Mouse (Mus musculus): ENCODE data around the gene Trpm8.

The Trpm8 gene

DNA sequence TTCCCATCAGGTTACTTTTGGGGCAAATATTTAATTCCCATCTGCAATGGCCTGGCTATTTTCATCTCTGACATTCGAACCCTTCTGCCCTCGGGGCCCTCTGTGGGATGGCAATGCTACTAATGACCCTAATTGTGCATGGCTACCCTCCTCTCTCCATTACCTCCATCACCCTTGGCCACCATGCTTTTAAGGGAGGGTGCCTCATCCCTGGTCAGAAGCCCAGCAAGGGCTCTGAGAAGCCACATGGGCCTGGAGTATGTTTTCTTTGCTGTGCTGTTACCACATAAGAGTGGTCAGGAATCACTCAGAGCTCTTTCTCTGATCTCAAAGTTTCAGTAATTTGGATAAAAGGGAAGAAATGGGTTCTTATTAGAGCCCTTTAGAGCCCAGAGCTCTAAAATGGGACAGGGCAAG is 22.1 kb downstream of the Trpm8 start:
- no peak for DNase-seq (ENCODE audit: extremely low read depth, low read depth, low spot score)

GRCm38 (mm10) chr1:88300301-88301050 is 23.0 kb downstream of the Trpm8 start:
- DNase-seq (ENCODE audit: extremely low read depth, low read depth, low spot score) = no peak

DNA sequence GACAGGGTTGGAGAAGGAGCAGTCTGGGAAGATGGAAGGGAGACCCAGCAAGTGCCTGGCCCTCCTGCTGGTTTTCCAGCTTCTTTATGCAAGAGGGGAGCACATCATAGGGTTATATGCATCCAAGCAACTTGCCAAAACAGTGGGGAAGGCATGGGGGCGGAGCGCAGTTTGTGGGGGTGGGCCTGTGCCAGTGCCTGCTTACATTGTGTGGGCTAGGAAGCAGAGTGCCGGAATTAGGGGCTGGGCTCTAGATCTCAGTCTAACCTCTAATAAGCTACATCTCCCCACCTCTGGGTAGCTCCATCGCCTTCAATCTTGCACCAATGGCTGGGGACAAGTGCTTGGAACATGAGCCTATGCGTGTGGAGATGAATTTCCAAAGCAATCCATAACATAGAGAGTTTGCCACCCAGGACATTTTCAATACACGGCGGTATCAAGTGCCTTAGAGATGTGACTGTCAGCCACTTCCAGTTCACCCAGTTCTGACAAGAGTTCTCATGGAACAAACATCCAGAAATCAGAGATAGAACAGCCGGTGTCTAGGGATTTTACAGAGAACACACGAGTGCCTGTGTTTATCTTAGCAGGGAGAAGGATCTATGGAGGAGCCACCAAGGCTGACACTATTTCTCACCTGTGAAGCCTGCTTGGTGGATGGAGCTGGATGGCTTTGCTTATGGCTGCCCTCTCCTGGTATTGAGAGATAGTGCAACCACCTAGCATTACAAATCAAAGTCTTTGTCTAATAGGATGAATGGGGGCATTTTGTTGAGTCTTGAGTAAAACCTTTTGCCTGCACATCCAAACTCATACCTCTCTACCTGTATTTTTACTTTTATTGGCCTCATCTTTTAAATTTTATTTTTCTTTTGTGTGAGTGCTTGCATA is 23.9 kb downstream of the Trpm8 start:
- DNase-seq (ENCODE audit: extremely low read depth, low read depth, low spot score) = no peak

- DNase-seq (ENCODE audit: extremely low read depth, low read depth, low spot score) = no peak
Measured at GRCm38 (mm10) chr1:88302057-88302740, 24.7 kb downstream of the Trpm8 start.

DNA sequence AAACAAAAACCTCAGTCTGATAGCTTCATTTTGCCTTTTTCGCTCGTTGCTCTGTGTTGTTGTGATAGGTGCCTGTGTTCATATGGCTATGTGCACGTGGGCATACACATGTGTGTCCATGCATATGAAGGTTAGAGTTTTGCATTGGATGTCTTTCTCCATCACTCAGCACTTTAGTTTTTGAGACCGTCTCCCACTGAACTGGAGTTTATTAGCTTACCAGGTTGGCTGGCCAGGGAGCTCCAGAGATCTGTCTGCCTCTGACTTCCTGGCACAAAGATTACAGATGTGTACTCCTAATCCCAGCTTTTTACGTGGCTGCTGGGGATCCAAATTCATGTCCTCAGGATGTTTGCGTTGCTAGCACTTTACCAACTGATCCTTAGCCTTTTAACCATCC is 26.3 kb downstream of the Trpm8 start:
- DNase-seq (ENCODE audit: extremely low read depth, low read depth, low spot score) = no peak

DNA sequence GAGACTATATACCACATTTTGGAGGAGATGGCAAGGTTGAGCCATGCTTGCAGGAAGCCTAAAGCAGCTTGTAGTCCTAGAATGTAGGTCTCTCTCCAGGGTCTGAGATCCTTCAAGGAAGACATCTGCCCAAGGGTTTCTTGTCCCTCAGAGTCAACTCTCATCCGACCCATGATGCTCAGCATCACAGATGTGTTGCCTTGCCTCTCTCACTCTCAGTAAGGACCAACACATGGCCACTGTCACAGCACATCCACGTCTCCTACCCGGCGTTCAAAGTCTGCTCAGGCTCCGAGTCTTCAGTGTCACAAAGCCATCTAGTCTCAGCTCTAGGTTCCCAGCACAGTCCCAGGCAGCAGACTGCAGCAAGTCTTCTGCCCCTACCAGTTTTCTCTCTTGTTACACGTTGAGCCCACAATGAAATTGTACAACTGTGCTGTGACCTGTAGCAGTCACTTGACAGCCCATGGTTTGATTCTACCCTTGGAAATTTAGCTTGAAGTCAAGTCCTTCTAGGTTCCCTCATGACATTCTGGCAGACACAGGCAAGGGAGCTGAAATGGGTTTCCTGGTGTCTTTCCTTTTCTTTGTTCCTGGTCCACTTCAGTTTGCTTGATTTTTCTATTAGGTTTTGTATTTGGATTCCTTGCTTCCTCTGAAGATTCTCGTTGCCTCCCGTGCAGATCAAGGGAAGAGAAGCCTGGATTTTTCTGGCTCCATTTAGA is 27.0 kb downstream of the Trpm8 start:
- DNase-seq (ENCODE audit: extremely low read depth, low read depth, low spot score) = no peak

GRCm38 (mm10) chr1:88305018-88305795 is 27.7 kb downstream of the Trpm8 start:
- DNase-seq (ENCODE audit: extremely low read depth, low read depth, low spot score) = no peak

GRCm38 (mm10) chr1:88306543-88306942 is 29.1 kb downstream of the Trpm8 start:
- DNase-seq (ENCODE audit: extremely low read depth, low read depth, low spot score) = no peak

DNA sequence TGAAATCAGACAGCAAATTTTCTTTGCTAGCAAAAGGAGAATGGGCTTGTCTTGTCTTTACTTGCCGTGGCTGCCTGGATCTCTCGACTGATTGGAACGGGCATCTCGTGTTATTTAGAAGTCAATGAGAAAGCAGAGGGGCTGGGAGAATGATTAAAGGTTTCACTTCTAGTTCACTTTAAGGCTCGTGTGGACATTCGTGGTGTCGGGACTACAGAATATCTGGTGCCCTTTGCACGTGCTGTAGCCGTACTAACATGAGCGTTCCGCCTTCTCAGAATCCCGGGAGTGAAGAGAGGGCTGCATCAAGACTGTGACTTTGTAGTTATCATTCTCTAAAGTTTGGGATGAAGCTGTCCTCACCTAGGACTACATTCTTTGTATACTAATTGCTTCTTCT is 29.7 kb downstream of the Trpm8 start:
- DNase-seq (ENCODE audit: extremely low read depth, low read depth, low spot score) = no peak

DNA sequence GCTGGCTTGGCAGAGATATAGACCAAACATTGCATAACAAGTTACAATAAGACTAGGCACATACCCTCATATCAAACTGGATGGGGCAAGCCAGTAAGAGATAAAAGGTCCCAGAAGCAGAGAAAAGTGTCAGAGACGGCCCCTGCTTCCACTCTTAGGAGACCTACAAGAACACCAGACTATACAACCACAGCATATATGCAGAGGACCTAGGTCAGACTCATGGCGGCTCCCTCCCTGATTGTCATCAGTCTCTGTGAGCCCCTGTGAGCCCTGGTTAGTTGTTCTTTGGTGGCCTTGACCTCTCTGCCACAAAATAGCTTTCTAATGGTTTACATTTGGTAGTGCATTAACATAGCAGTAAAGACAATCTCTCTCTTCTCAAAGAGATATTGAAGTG is 31.6 kb downstream of the Trpm8 start:
- DNase-seq (ENCODE audit: extremely low read depth, low read depth, low spot score) = no peak

GRCm38 (mm10) chr1:88309905-88310304 is 32.4 kb downstream of the Trpm8 start:
- no peak for DNase-seq (ENCODE audit: extremely low read depth, low read depth, low spot score)

- no peak for DNase-seq (ENCODE audit: extremely low read depth, low read depth, low spot score)
Measured at GRCm38 (mm10) chr1:88310349-88310748, 32.9 kb downstream of the Trpm8 start.

GRCm38 (mm10) chr1:88317279-88317678 is 39.8 kb downstream of the Trpm8 start:
- DNase-seq (ENCODE audit: extremely low read depth, low read depth, low spot score) = no peak

- no peak for DNase-seq (ENCODE audit: extremely low read depth, low read depth, low spot score)
Measured at GRCm38 (mm10) chr1:88318531-88319060, 41.1 kb downstream of the Trpm8 start.

- DNase-seq (ENCODE audit: extremely low read depth, low read depth, low spot score) = no peak
Measured at GRCm38 (mm10) chr1:88320821-88321395, 43.4 kb downstream of the Trpm8 start.

GRCm38 (mm10) chr1:88322146-88322545 is 44.7 kb downstream of the Trpm8 start:
- DNase-seq (ENCODE audit: extremely low read depth, low read depth, low spot score) = no peak

DNA sequence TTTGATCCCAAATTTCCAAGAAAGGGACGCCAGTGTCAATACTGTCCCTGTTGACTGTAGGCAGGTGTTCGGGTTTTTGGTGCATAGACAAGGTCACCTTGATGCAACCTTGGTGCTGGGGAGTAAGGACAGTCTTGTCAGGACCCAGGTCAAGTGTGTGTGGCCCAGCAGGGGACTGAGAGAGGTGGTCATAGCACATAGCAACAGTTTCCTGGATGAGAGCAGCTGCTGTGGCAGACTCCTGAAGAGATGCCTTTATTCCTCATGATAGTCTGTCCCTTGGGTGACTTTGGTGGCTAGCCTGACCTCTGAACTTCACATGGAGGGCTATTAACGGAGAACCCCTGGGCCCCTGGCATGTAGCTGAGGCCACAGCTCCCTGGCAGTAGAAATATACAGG is 45.6 kb downstream of the Trpm8 start:
- no peak for DNase-seq (ENCODE audit: extremely low read depth, low read depth, low spot score)

DNA sequence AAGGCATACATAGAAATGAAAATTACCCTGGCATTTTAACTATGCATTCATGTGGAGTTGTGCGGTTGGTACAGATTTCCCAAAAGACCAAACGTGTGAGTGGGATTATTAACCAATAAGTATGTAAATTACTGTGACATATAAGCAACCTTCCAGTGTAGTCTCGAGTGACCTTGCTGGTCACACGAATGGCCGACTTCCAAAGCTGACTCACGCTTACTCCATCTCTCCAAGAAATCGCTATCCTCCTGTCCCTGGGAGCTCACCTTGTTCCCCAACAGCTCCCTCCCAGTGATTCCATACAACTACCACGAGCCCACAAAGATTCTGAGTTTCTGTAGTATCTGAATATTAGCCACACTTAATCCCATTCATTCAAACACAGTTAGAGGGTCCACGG is 62.0 kb downstream of the Trpm8 start:
- no peak for DNase-seq (ENCODE audit: extremely low read depth, low read depth, low spot score)

- DNase-seq (ENCODE audit: extremely low read depth, low read depth, low spot score) = no peak
Measured at GRCm38 (mm10) chr1:88342615-88343014, 65.2 kb downstream of the Trpm8 start.

GRCm38 (mm10) chr1:88345580-88345979 is 68.1 kb downstream of the Trpm8 start:
- no peak for DNase-seq (ENCODE audit: extremely low read depth, low read depth, low spot score)
